Mouse (Mus musculus) bone marrow, adult 2 months (tissue): ENCODE results near the gene Fam186a. TPM values are rescaled to one million over a fixed set of nuclear protein-coding genes. Genes with fewer than 3 reads are reported as not detected.
"Not testable (repeated sequence)": the region's sequence is repeated elsewhere in the genome, so short reads cannot be mapped to it uniquely, and the experiment has no call there.

Source experiments
- H3K27ac ChIP-seq: fragments of 200-500 bp; 2 replicates; pipeline ENCODE4 v1.5.1; 2012; ENCODE audit warnings: low read depth, mild to moderate bottlenecking, control low read depth, inconsistent platforms, low read length; ENCODE audit not compliant: control insufficient read depth, poor library complexity, insufficient read depth
- H3K4me1 ChIP-seq: fragments of 200-500 bp; 2 replicates; pipeline ENCODE4 v1.6.1; 2011; ENCODE audit warnings: low read length; ENCODE audit not compliant: control insufficient read depth, insufficient read depth
- H3K4me3 ChIP-seq: fragments of 200-500 bp; replicated peaks from 2 replicates; pipeline ENCODE3; 2011; ENCODE audit warnings: mild to moderate bottlenecking, low read depth, low read length, control low read depth; ENCODE audit not compliant: control insufficient read depth
- CTCF ChIP-seq: fragments of 200-500 bp; IDR thresholded peaks from 2 replicates; pipeline ENCODE4 v1.5.1; 2011; ENCODE audit warnings: low read length, control low read depth; ENCODE audit not compliant: control insufficient read depth, insufficient read depth
- POLR2A ChIP-seq: fragments of 200-500 bp; IDR thresholded peaks from 2 replicates; pipeline ENCODE4 v1.6.1; 2011; ENCODE audit warnings: low read depth, mild to moderate bottlenecking, control low read depth, low read length, borderline replicate concordance; ENCODE audit not compliant: control insufficient read depth
- WGBS: fragments of 180-500 bp; shearing (Covaris S2); methylation state at CpG from one replicate; pipeline ENCODE4 v1.1.7; 2018; 5-methylcytosine and 5-hydroxymethylcytosine counted together
- polyA plus RNA-seq: library from polyadenylated mRNA; stranded (reverse); fragments of >200 nt; gene quantifications from 2 replicates; pipeline ENCODE4 v1.2.4, GENCODE M21; 2011; ENCODE audit warnings: low replicate concordance; ENCODE audit not compliant: missing spikeins, insufficient read depth, insufficient read length

The Fam186a gene
- not detected in 2 replicates for polyA plus RNA-seq

DNA sequence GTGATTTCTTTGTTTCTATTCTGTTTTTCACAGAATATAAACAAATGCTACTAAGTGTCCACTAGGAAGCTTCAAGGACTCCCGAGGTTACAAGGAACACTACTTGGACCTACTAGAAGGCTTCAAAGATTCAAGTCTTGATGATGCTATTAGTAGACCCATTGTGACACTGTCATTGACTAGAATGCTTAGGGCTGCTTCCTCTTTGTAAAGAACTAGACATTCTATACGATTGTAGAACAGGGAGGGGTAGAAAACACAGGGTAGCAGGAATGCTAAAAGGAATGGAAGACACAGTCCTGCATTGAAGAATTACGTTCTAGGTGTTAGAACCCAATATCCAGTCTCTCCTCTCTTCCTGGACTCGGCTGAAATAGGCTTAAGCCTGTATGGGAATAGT is at the start of gene Fam186a:
Gene Fam186a (minus strand): TSS at position 101 of the 400 bp plus-strand sequence.
- TF ChIP-seq POLR2A (no peak), CTCF (no peak)

GRCm38 (mm10) chr15:100006180-100006579 is 39.3 kb upstream of the Fam186a start:
- no peak for TF ChIP-seq POLR2A
- TF ChIP-seq CTCF, result no peak
- Histone ChIP-seq H3K4me1 (no peaks in the 10 kb centered on the region; the same call in 1 of the 2 replicates), H3K4me3 (no peak overlapping the region), H3K27ac (no peak overlapping the region)

More for the DNA sequence above, at the start of gene Fam186a:
- no peak within 1 kb of the TSS for H3K27ac ChIP-seq
- 65% methylated on average over 4 of the region's 4 CpGs for WGBS
- no peak within 1 kb of the TSS for H3K4me3 ChIP-seq
- H3K4me1 ChIP-seq, result peaks cover 5% of the 10 kb centered on the region; the same call in 1 of the 2 replicates

DNA sequence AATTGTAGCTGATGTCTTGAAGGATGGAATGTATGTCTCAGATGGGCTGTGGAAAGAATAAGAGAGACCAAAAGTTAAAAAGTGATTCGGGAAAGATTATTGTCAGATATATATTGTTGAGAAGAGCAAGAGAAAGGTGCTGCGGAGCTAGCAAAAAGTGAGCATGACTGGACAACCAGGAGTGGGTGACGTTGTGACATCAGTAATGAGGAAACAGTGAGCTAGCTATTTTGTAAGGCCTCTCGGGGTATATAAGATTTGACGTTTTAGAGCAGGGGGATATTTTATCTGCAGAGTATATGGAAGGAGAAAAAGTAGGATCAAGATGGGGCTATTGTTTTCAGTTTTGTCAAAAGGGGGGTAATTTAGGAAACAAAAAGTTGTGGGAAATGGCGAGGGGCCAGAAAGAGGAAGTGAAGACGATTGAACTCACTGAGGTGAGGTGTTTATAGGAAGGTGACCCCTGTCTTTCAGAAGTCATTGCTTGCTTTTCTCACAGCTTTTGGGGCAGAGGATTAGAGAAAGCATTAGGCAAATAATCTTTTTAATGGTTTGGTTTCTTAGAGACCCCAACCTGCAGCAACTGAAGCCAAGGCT is 37.9 kb upstream of the Fam186a start:
- Histone ChIP-seq H3K4me3 (peak overlapping the region; percentile 15), H3K27ac (no peak overlapping the region), H3K4me1 (no peaks in the 10 kb centered on the region; the same call in 1 of the 2 replicates)
- WGBS, result 39% methylated on average over 7 of the region's 7 CpGs
- TF ChIP-seq CTCF, result no peak
- no peak for TF ChIP-seq POLR2A

DNA sequence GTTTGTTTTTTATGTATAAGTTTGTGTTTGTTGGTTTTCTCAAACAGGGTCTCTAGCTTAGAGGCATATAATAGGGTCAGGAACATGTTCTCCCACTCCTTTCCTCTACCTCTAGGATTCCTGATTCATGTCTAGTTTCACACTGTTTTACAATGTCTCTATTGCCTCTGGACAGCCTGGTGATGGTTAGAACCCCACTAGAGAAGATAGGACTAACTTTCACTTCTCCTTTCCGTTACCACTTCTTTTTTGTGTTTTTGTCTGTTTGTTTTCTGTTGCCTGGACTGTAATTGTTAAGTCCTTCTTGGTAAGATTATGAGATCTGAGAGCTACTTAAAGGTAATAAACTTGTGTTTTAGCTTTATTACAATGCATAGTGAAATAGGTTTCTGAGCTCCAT is 32.5 kb upstream of the Fam186a start:
- H3K4me3 ChIP-seq, result no peak overlapping the region
- no peaks in the 10 kb centered on the region for H3K4me1 ChIP-seq
- TF ChIP-seq CTCF (no peak), POLR2A (no peak)
- no peak overlapping the region for H3K27ac ChIP-seq
- WGBS, result 55% methylated on average over 1 of the region's 1 CpGs

GRCm38 (mm10) chr15:99997114-99997804 is 30.4 kb upstream of the Fam186a start:
- WGBS, result 90% methylated on average over 6 of the region's 6 CpGs
- Histone ChIP-seq H3K4me1 (no peaks in the 10 kb centered on the region), H3K4me3 (no peak overlapping the region), H3K27ac (no peak overlapping the region)
- TF ChIP-seq POLR2A (no peak), CTCF (no peak)

DNA sequence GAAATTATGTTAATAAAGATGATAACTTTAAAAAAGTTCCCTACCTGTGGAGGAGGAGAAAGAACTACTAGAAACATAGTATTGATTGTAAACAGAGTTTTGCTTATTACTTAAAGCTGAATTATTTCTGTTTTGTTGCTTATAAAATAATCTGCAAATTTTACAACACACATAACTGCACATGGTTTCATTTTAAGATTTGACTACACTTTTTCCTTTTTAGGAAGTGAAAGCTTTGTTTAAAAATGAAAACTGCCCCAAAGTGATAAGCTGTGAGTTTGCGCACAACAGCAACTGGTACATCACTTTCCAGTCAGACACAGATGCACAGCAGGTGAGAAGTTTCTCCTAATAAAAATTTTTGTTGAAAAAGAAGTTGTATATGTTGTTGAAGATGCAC is 26.2 kb upstream of the Fam186a start:
- Histone ChIP-seq H3K4me1 (no peaks in the 10 kb centered on the region), H3K27ac (no peak overlapping the region), H3K4me3 (no peak overlapping the region)
- TF ChIP-seq CTCF (no peak), POLR2A (no peak)
- 86% methylated on average over 1 of the region's 1 CpGs for WGBS

GRCm38 (mm10) chr15:99979715-99980114 is 12.9 kb upstream of the Fam186a start:
- H3K4me1 ChIP-seq, result no peaks in the 10 kb centered on the region
- H3K4me3 ChIP-seq, result no peak overlapping the region
- no peak overlapping the region for H3K27ac ChIP-seq
- no peak for TF ChIP-seq POLR2A
- no peak for TF ChIP-seq CTCF
- 80% methylated on average over 2 of the region's 2 CpGs for WGBS

DNA sequence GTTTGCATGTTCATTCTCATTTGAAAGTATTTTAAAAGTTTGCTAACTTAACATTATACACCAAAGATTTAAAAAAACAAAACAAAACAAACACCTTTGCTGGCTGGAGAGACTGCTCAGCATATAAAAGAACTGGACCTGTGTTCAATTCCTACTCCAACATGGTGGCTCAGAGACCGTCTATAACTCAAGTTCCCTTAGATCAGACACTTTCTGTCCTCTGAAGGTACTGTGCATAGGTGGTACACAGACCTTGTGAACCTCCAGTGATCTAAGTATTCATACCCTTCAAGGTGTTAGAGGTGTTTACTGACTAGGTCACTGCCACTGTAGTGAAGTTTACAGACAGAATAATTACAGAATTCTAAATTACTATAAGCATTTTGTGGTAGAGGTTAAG is 12.4 kb upstream of the Fam186a start:
- 74% methylated on average over 1 of the region's 1 CpGs for WGBS
- Histone ChIP-seq H3K4me1 (no peaks in the 10 kb centered on the region; the same call in 1 of the 2 replicates), H3K27ac (no peak overlapping the region), H3K4me3 (no peak overlapping the region)
- TF ChIP-seq CTCF, result no peak
- TF ChIP-seq POLR2A, result no peak

DNA sequence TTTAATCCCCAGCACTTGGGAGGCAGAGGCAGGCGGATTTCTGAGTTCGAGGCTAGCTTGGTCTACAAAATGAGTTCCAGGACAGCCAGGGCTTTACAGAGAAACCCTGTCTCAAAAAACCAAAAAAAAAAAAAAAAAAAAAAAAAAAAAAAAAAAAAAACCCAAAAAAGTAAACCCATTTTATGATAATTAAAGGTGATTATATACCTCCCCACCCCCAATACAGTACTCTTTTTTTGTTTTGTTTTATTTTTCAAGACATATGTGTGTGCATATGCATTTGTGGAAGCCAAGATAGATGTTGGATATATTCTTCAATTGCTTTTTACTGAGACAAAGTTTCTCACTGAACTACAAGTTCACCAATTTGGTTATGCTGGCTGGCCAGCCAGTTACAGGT is 9.3 kb upstream of the Fam186a start:
- H3K27ac ChIP-seq, H3K4me1 ChIP-seq, H3K4me3 ChIP-seq: not testable (repeated sequence)
- WGBS, result 66% methylated on average over 2 of the region's 2 CpGs
